Mouse (Mus musculus) cerebellum, adult 18-20 months (tissue): ENCODE measurements around the gene Gm44973.
"Not testable (repeated sequence)": the region's sequence is repeated elsewhere in the genome, so short reads cannot be mapped to it uniquely, and the experiment has no call there.

Source experiments
- DNase-seq, 2 experiments: peaks; one replicate each; pipeline ENCODE4 v3.0.0; 2021

Gm44973 gene

DNA sequence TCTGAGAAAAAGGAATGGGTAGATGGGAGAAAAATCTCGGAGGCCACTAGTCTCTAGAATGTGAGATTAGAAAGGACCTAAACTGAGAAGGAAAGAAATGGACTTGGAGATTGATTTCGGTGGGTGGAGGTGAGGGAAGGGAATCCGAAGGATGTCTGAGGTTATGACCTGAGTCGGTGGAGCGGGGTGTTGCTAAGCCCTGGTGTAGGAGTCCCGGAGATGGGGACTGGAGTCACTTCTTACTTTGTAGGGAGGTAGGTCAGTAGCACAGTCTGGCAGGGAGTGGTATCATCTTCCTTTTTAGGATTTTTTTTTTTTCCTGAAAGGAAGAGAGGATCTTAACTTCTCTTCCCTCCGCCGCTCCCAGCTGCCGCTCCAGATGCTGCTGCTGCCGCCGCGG is 37.1 kb downstream of the Gm44973 start:
- DNase-seq = peak in 1 of 2 experiments; percentile 35

- DNase-seq = peak in 1 of 2 experiments; percentile 56
Measured at GRCm38 (mm10) chr7:5052931-5053343, 37.6 kb downstream of the Gm44973 start.

DNA sequence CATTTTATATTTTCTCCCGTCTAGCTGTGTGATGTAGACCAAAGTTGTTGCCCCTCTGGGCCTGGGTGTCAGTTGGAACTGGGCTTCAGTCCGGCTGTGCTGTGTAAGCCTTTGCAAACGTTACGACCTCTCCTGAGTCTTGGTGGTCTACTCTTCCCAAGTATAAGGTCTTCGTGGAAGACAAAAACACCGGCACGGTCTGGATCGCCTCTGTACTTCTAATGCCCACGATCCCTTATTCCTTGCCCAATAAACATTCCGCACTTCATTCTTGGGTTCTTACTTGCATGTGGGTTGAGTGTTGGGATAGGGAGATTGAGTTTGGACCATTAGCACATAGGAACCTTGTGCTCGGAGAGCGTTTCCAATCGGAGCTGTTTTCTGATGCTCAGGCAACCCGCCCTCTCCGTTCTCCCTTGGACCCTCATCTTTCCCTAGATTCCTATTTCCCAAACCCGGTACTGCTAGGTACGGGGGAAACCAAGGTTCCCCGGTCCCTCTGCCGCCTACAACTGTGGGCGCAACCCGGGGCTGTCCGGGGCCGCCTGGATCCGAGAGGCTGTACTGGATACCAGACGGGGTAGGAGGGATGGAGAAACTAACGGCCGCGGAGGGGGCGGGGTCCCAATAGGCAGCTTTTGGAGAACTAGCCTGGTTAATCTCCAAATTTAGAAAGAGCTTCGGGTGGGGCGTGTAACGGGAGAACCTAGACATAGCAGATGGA is 38.3 kb downstream of the Gm44973 start:
- DNase-seq = peak in 1 of 2 experiments; percentile 57

GRCm38 (mm10) chr7:5056651-5057263 is 41.5 kb downstream of the Gm44973 start:
- DNase-seq = peak; percentile 59 to 73

DNA sequence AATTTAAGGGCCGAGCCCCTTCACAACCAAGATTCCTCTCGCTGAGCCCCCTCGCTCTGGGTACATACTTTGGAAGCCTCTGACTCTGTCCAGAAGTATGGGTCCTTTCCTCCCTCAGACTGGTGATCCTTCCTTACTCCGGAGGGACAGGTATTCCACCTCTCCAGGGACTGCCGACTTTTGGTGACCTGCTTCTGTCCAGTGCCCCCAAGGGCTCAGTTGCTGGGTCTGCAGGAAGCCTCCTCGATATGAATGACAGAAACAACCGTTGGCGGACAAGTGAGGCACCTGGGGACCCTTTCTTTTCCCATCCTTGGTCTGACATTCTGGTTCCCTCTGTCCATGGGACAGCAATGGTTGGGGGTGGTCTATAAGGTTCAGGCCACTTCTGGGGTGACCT is 42.1 kb downstream of the Gm44973 start:
- DNase-seq = peak in 1 of 2 experiments; percentile 30

DNA sequence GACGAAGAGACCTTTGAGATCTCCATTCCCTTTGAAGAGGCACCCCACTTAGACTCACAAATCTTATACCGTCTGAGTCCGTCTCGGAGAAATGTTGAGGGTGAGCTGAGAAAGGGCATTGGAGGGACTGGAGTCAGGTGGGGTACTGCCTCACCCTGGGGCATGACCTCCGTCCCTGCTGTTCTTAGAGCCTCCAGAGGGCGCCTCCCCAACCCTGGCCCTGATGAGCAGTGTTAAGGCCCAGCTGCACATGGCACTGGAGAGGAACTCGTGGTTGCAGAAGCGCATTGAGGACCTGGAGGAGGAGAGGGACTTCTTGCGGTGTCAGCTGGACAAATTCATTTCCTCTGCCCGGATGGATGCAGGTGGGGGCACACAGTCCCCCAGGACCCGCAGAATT is 42.5 kb downstream of the Gm44973 start:
- peak in 1 of 2 experiments; percentile 36 for DNase-seq

- no peak for DNase-seq
Measured at GRCm38 (mm10) chr7:5058631-5059030, 43.3 kb downstream of the Gm44973 start.

DNA sequence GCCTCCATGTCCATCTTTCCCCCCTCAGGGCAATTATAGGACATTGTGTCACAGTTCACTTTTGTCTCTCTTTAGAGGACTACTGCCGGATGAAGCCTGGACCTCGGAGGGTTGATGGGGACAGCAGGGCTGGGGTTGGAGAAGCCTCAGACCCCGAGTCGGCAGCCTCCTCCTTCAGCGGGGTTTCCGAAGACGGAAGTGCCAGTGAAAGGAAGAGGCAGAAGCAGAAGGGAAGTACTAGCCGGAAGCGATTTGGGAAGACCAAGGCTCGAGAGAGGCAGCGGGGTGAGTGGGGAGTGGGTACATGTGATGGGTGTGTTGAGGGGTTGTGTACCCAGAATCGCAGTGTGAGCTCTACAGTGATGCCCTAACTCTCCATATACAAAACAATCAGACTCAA is 44.1 kb downstream of the Gm44973 start:
- peak in 1 of 2 experiments; percentile 37 for DNase-seq

- DNase-seq = peak; percentile 89 to 93
Measured at GRCm38 (mm10) chr7:5060239-5060731, 45.0 kb downstream of the Gm44973 start.

- peak; percentile 99 for DNase-seq
Measured at GRCm38 (mm10) chr7:5060944-5061773, 45.9 kb downstream of the Gm44973 start.

GRCm38 (mm10) chr7:5061774-5062359 is 46.6 kb downstream of the Gm44973 start, which contains the start of gene U2af2:
Gene U2af2 (plus strand): TSS chr7:5062143.
- peak; percentile 93 to 94 for DNase-seq

- no peak for DNase-seq
Measured at GRCm38 (mm10) chr7:5062360-5063001, 47.2 kb downstream of the Gm44973 start.

- DNase-seq = no peak
Measured at GRCm38 (mm10) chr7:5064886-5065285, 49.6 kb downstream of the Gm44973 start.

DNA sequence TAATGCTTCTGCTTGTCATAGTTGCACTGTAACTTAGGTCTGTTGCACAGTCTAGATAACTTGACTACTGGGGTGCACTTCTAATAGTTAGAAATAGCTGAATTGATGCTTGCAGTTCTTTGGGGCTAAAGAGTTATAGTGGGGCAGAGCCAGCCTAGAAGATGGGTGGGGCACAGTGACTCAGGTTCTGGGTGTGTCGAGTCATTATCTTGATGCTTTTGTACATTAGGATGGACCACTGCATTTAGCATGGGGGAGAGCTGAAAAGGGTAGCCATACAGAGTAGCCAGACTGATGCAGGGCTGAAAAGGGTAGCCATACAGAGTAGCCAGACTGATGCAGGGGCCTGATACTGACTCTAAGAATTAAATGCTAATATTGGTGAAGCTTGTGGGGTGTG is 58.3 kb downstream of the Gm44973 start:
- no peak for DNase-seq

DNA sequence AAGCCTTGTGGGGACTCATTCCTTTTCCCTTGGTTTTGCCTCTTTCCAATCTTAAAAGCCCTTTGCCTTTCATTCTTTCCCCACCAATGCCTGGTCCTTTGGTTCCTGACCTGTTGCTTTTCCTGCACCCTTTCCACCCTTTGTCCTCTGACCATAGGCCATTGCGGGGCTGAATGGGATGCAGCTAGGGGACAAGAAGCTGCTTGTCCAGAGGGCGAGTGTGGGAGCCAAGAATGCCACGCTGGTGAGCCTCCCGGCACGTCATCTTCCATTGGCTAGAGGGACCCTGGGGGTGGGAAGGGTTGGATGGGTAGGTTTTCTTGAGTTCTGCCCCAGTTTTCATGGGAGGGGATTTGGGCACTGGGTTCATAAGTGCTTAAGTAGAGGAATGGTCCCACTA is 59.7 kb downstream of the Gm44973 start:
- no peak for DNase-seq

- DNase-seq = no peak
Measured at GRCm38 (mm10) chr7:5076931-5077330, 61.6 kb downstream of the Gm44973 start.

DNA sequence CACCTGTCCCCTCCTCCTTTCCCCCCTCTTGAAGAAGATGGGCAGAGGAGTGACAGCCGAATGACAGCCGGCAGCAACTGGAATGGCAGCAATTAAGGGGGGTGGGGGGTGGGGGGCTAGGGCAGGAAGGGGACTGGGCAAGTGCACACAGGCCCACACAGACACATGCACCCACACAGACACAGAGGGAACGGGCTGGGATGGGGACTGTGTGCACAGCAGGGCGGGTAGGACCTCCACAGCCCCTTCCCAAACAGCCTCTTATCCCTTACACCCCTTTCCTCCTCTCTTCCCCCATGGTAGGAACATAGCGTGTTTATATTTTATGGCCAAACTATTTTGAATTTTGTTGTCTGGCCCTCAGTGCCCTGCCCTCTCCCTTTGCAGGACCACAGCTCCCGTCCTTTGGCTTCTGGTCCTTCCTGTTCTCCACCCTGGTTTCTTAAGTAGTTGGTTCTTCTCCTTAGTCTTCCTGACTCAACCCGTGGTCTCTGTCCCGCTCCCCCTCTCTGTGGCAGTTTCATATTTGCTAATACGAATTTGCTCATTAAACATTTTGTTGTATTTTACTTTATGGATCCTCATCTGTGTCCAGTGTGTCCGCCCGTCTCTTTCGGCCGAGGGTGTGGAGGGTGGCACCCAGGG is 64.2 kb downstream of the Gm44973 start:
- not testable (repeated sequence) for DNase-seq

DNA sequence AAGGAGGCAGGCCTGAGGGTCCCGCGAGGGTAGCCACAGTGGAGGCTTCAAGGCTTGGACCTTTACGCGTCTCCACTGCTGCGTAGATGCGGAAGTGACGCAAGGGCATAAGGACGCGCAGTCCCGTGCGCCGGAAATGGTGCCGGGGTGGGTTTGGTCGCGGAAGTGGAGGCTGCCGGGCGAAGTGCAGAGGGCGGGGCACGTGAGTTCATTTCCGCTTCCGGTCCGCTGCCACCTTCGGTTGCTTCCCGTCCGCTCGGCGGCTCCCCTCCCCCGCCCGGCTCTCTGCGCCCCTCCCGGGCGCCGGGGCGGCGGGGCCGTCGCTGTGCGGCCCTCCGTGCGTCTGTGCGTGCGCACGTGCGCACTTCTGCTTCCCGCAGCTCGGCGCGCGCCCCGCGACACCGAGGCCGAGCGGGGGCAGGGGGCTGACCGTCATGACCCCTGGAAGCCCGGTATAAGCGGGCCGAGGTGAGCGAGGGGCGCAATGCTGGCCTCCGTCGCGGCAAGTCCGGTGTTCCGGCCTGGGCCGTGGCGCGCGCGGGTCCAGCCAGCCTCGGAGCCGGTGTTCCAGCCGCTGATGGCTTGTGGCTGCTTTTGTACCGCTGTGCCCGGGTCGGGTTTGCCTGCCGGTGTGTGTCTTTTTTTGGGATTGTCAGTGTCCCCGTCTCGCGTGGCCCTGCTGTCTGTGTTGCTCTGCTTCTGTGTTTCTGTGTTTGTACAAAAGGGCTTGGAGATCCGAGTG is 64.9 kb downstream of the Gm44973 start, which contains the start of gene Epn1:
Gene Epn1 (plus strand): TSS at position 226 of the 742 bp plus-strand sequence.
- DNase-seq = peak; percentile 97

DNA sequence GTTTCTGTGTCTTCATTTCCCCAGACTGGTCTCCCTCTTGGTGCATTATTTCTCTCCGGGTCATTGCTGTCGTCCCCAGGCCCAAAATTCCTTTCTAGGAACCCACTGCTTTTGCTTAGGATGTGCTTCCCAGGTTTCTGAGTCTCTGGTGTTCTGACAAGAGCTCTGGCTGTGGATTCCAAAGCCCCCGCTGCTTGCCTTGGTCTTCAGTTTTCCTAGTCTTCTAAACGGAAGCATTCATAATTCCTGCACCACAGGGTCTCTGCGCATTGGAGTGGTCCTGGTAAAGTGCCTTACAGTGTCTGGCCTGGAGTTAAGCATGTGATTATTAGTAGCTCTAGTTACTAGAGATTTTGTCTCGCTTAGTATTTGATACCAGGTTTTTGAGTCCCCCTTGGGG is 65.5 kb downstream of the Gm44973 start:
- no peak for DNase-seq

DNA sequence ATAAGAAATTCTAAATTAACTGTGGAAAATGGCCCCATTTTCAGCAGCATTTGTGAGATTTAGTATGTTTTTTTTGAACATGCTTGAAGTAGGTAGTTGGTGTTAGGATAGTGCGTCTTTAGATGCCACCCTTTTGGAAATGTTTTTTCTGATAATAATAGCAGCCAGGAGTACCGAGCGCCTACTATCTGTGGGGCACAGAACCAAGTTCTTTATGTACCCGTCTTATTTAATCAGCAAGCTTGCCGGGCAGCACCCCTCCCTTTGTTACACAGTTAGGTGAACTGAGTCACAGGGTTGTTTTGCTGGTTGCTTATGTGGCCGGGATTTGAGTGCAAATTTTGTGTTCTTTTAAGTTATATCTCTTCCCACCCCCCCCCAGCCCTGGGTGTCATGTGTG is 65.9 kb downstream of the Gm44973 start:
- no peak for DNase-seq

GRCm38 (mm10) chr7:5081939-5082338 is 66.6 kb downstream of the Gm44973 start:
- no peak for DNase-seq
